Mouse (Mus musculus) left cerebral cortex, postnatal 4 days (tissue): ENCODE results near the gene Mpped2. TPM values are rescaled to one million over a fixed set of nuclear protein-coding genes. Genes with fewer than 3 reads are reported as not detected.

ENCODE experiments used
- DNase-seq: peaks from one replicate; pipeline ENCODE4 v3.0.0-alpha.2; 2022
- intact Hi-C: fragments of 180-260 bp; cut with DNase I; formaldehyde crosslinking; loops from one replicate; pipeline ENCODE4 v1.15.1; 2025
- total RNA-seq, 2 experiments: library from RNA; stranded (reverse); gene quantifications; 2 replicates each; pipeline ENCODE4 v1.2.3; 2021

The Mpped2 gene
- 10 to 100 TPM; 83.3 to 84.6 TPM for total RNA-seq

DNA sequence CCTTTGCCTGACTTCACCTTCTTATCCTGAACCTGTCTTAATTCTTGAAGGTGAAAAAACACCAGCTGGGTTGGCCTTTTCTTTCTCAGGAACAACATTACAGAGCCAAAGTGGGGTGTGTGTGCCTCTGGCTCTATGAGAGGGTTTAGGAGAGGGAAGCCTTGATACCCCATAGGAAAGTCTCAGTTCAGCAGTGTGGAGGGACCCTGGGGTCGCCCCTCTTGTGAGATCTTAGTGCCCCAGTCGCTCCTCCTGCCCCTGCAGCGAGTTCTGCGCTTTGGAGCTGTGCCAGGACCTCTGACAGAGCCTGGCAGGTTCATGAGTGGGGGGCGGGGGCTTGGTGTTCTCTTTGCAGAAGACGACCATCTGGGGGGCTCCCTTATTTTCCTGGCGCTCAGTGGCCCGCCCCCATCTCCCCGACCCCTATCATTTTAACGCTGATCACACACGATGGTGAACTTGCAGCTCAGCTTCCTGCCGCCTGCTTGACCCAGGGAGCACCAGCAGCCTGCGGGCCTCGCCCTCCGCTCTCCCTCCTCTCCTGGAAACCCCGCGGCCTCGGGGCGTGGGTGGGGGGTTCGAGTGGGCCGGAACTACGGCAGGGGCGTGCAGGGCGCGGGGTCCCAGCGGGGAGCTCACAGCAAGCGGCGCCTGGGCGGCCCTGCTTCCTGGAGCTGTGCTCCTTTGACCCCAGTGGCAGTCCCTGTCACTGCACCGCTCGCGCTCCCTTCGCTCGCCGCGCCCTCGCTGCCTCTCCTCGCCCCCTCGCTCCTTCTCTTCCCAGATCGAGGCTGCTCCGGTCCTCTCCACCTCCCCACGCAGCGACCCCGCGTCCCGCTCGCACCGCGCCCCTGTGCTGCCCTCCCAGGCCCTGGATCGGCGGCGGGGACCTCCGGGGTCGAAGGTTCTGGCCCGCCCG is at the start of gene Mpped2:
Gene Mpped2, plus strand, starts transcription at position 487 of the 919 bp plus-strand sequence.
- DNase-seq, result peak; percentile 75
- intact Hi-C loops, result loop anchor here (5.0 to 10.0 kb wide), 4 partner anchors 92 to 262 kb away; no protein-coding TSS in a partner anchor

DNA sequence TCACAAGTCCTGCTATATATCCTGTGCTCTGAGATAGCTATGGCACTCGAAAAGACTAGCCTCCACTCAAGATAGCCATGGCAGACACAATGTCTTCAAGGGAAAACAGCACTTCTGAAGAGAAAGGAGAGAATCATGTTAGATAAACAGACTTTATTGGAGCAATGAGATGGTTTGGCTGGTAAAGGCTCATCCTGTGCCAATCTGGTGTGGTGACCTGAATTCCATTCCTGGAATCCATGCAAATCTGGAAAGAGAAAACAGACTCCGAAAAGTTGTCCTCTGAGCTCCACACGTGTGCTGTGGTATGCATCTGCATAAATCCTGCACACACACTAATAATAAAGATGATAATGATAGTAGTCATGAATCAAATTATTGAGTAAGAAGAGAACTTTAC is 48.3 kb upstream of the Mpped2 start:
- intact Hi-C loops, result no loop called here
- DNase-seq, result no peak

- DNase-seq, result peak; percentile 91
- intact Hi-C loops, result no loop called here
Measured at GRCm38 (mm10) chr2:106649686-106650570, 43.1 kb upstream of the Mpped2 start.

GRCm38 (mm10) chr2:106652151-106652550 is 40.9 kb upstream of the Mpped2 start:
- DNase-seq, result no peak
- intact Hi-C loops, result no loop called here

GRCm38 (mm10) chr2:106652741-106653140 is 40.3 kb upstream of the Mpped2 start:
- DNase-seq, result no peak
- intact Hi-C loops, result no loop called here

DNA sequence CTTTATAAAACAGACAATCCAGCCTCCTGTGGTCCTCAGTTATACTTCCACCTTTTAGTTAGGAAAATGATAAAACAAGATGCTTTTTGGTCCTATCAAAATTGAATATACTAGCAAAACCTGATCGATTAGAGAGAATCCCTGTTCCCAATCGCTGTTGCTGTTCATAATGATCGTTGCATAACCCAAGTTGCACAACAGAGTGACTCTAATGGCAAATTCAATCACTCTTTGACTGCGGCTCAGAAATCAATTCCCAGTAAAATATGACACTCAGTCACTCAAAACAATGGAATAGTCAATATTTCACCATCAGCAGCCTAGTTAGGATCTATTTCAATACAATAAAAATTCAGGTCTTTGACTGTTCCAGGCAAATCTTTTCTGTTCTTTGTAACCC is 39.8 kb upstream of the Mpped2 start:
- intact Hi-C loops, result no loop called here
- DNase-seq, result no peak

DNA sequence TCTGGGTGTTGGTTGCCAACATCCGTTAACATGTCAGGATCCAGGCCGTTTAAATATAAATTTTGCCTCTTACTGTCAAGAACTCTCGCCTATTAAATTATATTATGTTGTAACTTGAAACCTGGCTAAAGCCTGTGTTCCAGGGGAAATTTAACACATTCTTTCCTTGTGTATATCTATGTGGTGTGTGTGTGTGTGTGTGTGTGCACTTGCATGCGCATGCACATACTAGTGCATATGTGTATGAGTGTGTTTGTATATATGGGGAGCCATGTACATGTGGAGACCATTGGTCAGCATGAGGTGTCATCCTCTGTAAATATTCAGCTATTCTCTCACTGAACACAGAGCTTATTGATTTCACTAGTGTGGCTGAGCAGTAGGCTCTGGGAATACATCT is 37.8 kb upstream of the Mpped2 start:
- no peak for DNase-seq
- intact Hi-C loops, result no loop called here

- no peak for DNase-seq
- intact Hi-C loops, result no loop called here
Measured at GRCm38 (mm10) chr2:106665271-106665670, 27.8 kb upstream of the Mpped2 start.

DNA sequence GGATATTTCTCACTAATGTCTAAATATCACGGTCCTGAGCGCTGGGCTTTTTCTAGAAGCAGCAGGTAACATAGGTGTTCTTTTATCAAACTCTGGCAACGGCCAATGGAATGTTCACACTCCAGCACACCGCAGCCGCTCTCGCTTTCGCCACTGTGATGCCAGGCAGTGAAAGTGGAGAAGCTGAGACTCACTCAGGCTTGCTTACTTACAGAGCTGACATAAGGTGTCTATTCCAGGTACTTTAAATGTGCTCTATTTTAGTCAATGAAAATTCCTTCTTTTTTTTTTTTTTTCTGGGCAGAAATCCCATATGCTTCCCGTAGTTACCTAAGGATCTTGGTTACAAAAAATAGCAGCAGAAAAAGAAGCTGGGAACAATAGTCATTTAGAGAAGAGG is 18.8 kb upstream of the Mpped2 start:
- intact Hi-C loops, result no loop called here
- no peak for DNase-seq

DNA sequence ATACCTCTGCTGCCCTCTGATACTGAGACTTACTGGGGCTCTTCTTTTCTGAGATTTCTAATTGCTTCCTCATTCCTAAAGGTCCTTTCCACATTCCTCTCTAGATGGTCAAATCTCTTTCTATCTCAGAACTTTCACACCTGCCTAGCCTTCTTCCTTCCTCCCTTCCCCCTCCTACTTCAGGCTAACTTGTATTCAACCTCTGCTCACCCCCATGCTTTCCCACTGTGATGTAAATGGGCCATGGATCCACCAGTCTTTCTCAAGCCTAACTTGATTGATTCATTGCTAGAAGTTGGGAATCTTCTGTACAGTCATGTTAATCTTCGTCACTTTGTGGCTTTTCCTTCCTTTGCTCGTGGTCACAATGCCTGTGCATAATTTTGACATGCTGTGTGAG is 15.6 kb upstream of the Mpped2 start:
- DNase-seq, result no peak
- intact Hi-C loops, result no loop called here

GRCm38 (mm10) chr2:106679720-106680455 is 13.2 kb upstream of the Mpped2 start:
- no peak for DNase-seq
- intact Hi-C loops, result no loop called here

DNA sequence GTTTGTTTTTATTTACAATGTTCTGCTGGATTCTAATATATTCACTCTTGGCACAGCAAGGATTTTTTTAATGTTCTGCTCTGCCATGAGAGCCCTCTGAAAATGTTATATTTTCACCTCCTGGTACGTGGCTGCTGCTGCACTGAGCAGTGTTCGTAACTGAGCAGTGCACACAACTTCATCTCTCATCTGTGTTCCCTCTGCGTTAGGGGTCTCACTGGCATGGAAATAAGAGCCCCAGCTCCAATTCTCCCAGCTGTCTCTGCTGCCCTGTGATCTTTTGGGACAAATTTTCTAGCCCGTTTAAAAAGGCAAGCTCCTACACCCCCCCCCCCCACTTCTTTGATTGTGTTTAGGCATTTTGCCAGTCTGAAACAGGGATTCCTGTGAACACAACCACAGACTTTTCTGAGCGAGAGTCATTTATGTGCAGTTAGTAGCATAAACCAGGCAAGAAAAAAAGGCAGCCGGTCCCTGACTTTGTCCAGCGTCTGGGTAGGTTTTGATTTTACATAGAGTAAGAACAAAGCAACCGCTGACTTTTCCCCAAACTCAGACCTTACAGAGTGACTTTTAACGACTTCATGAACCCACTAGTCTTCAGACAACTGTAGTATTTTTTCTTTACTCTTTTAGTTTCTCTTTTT is 9.8 kb upstream of the Mpped2 start:
- no peak for DNase-seq
- intact Hi-C loops, result no loop called here

- intact Hi-C loops, result no loop called here
- no peak for DNase-seq
Measured at GRCm38 (mm10) chr2:106683832-106684231, 9.2 kb upstream of the Mpped2 start.

DNA sequence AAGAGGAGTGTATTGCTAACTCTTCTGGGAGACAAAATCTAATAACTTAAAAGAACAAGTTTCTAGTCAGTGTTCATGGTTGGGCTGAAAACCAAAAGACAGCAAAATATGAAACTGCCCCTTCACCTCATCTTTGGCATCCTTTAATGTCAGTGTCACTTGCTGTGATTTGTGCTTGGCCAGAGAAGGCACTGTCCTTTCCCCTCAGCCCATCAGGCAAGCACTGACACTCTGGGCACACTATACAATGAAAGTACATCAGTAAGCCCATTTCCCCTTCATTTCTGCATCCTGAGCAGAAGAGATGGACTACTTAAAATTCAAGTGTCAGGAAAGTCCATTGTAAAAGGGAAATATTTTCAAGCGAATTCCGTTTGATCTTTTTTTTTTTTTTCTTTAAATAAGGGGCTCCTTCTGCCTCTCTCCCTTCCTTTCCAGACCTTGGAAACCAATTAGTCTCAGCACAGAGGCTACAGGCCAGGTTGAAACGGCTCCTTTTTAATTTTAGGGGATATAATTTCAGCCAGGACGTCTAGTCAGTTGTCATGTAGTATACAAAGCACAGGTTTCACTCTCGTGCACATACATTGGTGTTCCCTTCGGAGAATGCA is 1.2 kb upstream of the Mpped2 start:
- intact Hi-C loops, result loop anchor here (5.0 to 10.0 kb wide), 4 partner anchors 93 to 263 kb away; no protein-coding TSS in a partner anchor

DNA sequence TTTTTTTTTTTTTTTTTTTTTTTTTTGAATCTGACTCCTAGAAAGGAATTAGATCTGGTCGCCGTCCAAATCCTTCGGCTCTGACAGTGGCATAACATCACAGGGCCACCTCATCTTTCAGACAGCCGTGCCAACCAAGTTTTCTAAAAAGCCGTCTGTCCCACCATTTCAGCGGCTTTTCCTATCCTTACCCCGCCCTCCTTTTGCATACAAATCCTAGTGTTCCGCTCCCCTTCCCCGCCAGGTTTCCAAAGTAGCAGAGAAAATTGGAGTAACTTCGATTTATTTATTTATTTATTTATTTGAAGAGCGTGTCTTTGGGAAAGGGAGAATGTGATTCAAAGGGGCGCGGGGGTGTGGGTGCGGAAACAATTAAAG is 675 bp upstream of the Mpped2 start:
- intact Hi-C loops, result loop anchor here (5.0 to 10.0 kb wide), 4 partner anchors 92 to 262 kb away; no protein-coding TSS in a partner anchor

More for the DNA sequence above, 1.2 kb upstream of the Mpped2 start:
- DNase-seq, result no peak

GRCm38 (mm10) chr2:106693702-106694566 is 865 bp downstream of the Mpped2 start:
- intact Hi-C loops, result loop anchor here (5.0 to 10.0 kb wide), 4 partner anchors 91 to 262 kb away; no protein-coding TSS in a partner anchor
- peak; percentile 74 for DNase-seq

More for the DNA sequence above, 675 bp upstream of the Mpped2 start:
- peak; percentile 24 for DNase-seq

GRCm38 (mm10) chr2:106694567-106694885 is 1.5 kb downstream of the Mpped2 start:
- no peak for DNase-seq
- intact Hi-C loops, result loop anchor here (5.0 to 10.0 kb wide), 4 partner anchors 90 to 262 kb away; no protein-coding TSS in a partner anchor

DNA sequence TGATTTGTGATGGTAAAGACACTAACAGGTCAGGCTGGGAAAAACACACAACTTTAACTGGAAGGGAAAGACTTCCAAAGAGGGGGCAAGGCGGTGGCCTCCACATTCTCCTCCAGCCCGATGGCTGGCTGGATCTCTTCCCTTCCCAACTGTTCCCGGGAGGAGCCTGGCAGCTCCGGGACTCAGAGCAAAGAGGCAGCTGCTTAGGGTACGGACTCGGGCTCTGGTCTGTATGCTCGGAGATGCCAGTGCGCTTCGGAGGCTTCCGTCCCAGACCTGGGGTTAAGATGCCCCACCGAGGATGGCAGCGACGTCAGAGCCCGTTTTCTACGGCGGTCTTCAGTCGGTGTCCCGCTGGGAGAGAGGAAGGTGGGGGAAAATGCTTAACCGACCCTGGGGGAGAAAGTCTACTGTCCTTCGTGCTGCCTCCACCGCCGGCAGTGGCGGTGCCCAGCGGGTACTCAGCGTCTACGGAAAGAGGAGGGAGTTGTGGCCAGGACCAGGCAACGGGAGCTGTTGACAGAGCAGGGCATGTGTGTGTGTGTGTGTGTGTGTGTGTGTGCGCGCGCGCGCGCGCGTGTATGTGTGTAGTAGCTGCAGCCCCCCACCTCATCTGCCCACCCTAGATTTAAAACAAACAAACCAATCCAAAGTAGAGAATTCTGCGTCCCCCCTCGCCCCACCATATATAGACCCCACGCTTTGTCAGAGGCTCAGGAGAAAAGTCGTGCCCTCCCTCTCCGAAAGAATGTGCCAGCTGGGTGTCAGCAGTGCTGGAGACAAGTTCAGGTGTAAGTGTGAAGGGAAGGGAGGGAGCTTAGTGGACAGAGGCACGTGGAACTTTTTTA is 2.0 kb downstream of the Mpped2 start:
- peak; percentile 56 for DNase-seq
- intact Hi-C loops, result loop anchor here (5.0 to 10.0 kb wide), 4 partner anchors 90 to 263 kb away; no protein-coding TSS in a partner anchor
